Mouse (Mus musculus) hindbrain, embryonic 13.5 days (tissue): Measurements from ENCODE around the gene Ccdc80. TPM values are rescaled to one million over a fixed set of nuclear protein-coding genes. Genes with fewer than 3 reads are reported as not detected.

Experiments used
- polyA plus RNA-seq: library from polyadenylated mRNA; unstranded; fragments of >200 nt; fragmentation: Nextera tagmentation; extraction: Ambion mirVana; gene quantifications from 2 replicates; pipeline ENCODE4 v1.2.1, GENCODE M21; 2015

Gene Ccdc80
- polyA plus RNA-seq, 1 experiment from 2014 or later: 11.7 TPM

Other genes with a start within 250 kb of the Ccdc80 start
- gene Cd200r2, start 226.3 kb upstream of the Ccdc80 start, polyA plus RNA-seq: not detected in 2 replicates
- not detected in 2 replicates for gene Cd200r3, start 149.7 kb upstream of the Ccdc80 start, polyA plus RNA-seq
- 33.3 and 34.1 TPM in 2 replicates for gene Slc35a5, start 65.3 kb downstream of the Ccdc80 start, polyA plus RNA-seq
- gene Atg3, start 65.4 kb downstream of the Ccdc80 start, polyA plus RNA-seq: 51.6 and 53.4 TPM in 2 replicates
- 0.16 and 0.17 TPM in 2 replicates for gene Btla, start 130.9 kb downstream of the Ccdc80 start, polyA plus RNA-seq